Mouse (Mus musculus): ENCODE data around the gene Gm29609.

DNA sequence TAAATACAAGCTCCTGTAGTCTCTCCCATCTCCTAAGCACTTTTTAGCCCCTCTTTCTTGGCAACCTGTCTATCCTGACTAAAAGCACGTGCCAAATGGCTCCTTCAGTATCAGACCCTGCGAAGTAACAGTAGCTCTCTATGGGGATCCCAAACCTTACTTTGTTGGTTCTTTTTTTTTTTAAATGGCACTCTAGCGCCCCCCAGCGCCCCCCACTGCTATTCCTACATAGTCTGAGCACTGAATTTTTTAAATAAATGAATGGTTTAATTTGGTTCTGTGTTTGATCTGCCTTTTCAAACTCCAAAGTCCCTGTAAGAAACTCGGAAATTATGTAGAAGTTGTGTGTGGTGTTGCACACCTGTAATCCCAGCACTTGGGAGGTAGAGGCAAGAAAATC, 53.7 kb downstream of the Gm29609 start:
- TF ChIP-seq POLR2A (IDR thresholded peaks at IDR 0.05; ENCODE audit: insufficient read depth, low read depth, low read length) = no peak
- peak; percentile 25; the same call in 1 of the 2 replicates for TF ChIP-seq CTCF (IDR thresholded peaks at IDR 0.05)

All from heart, adult 2 months (tissue).